Mouse (Mus musculus) frontal cortex, postnatal 25 days (tissue): ENCODE measurements around the gene Usp22.
"Not testable (repeated sequence)": the region's sequence is repeated elsewhere in the genome, so short reads cannot be mapped to it uniquely, and the experiment has no call there.

Source experiments
- DNase-seq, 2 experiments: peaks; one replicate each; pipeline ENCODE4 v3.0.0; 2022; ENCODE audit warnings: low spot score in 2 of 2

The Usp22 gene

GRCm38 (mm10) chr11:61174821-61175658 is at the start of gene Usp22:
Gene Usp22, minus strand, starts transcription at chr11:61175055.
- DNase-seq = peak; percentile 98 to 99

- no peak for DNase-seq
Measured at GRCm38 (mm10) chr11:61224234-61224744, 49.4 kb upstream of the Usp22 start.

DNA sequence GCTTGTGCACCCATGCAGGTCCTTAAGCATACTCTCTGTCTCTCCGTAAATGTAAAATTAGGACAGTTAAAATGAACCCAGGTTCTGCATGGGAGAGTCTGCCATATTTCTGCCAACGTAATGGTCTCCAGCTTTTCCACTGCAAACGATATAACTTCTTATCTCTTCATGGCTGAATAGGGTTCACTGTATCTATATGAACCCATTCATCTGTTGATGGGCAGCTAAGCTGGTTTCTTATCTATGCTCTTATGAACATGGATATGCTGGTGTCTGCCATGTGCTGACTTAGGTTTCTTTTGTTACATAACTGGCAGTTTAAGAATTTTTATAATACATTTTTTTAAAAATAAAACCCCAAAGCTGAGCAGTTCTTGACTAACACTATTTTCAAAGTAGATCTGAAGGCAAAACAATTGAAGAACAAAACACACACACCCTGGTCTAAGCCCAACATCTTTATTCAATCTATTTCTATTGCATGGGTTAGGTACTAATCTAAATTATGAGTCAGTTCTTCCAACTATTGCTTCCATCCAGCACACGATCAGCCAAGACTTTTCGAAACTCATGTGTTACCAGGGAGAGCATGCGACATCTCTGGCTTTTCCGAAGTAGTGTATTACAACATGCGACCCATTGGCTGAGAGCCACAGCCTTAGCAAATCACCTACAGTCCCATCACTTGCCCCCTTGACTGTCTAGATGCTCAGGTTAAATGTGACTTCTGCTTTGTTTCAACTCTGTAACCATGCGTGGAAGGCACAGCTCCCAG is 48.3 kb upstream of the Usp22 start:
- no peak for DNase-seq

GRCm38 (mm10) chr11:61222007-61222406 is 47.2 kb upstream of the Usp22 start:
- no peak for DNase-seq

DNA sequence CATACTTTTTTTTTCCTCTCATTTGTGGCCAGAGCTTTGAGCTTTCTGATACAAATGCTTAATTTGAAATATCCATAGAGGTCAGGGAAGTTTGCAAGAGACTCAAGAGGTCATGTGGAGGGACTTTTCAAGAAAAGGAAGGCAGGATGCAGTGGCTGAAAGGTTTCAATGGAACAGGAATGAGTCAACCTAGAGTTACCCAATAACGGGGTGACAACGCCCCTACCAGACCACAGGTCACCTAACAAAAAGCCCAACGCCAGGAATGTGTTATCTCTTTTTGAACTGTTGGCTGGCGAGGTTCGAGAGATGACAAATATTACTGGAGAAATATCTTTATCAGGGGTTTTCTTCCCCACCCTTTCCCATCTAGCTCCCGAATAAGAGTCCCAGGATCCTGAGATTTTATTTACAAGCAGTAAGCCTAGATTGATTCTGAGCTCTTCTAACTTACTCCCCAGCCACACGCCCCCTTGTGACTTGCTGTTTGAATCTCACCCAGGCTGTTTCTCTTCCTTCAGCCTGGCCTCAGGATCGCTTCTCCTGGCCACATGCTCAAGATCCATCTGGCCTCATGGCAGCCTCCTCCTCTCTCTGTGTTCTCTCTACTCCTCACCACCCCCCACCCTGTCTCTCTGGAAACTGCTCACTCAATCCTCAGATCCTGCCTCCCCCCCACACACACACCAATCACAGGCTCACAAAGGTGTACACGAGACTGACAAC is 45.5 kb upstream of the Usp22 start:
- DNase-seq = no peak

DNA sequence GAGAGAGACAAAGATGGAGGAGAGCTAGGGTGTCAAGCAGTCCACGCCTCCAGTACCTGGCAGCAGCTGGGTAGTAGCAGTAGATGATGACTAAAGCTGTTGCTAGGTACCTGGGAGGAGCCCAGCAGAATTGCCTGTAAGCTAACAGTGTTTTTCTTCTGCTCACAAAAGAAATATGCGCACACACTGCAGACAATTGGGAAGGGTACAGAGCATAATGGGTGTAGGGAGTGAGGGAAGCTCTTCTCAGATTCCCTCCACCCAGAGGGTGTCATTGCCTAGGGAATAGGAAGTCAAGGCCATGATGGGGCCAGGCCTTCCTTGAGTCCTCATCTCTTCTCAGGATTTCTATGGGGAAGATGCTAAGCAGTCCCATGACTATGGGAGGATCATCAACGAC is 41.1 kb upstream of the Usp22 start:
- DNase-seq = no peak

GRCm38 (mm10) chr11:61212102-61212501 is 37.2 kb upstream of the Usp22 start:
- DNase-seq = no peak

- no peak for DNase-seq
Measured at GRCm38 (mm10) chr11:61208316-61208715, 33.5 kb upstream of the Usp22 start.

DNA sequence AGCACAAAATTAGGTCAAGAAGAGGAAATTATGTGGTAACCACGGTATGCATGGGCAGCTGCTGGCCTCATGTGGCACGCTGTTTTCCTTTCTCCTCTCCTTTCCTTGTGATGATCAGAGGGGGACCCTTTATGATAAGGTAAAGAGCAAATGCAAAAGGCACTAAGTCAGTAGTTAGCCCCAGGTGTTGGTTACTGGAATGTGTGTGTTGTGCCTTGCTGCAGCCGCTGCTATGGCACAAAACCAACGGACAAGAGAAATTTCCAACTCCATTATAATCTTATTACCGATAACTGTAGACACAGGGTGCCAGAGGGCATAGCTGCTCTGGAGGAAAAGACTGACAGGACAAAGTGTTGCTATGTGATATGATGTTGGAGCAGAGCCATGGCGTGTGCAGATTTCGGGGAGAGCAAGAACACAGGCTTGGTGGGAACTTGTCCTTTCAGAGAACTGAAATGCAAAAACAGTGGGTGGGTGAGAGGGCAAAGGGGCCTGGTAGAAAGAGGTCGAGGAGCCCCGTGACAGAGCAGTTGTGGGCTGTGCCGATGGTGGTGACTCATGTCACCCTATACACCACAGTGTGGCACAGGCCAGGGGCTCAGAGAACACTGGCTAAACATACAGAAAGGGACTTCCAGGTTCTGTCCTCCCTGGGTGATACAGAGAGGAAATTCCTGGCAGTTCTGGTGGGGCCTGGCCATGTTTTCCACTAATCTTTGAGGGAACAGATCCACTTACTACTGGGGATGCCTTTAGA is 32.8 kb upstream of the Usp22 start, which contains the start of gene Aldh3a1:
TSS of gene Aldh3a1 (plus strand) at position 51 of the 760 bp plus-strand sequence.
- no peak for DNase-seq

GRCm38 (mm10) chr11:61206136-61206535 is 31.3 kb upstream of the Usp22 start:
- no peak for DNase-seq

DNA sequence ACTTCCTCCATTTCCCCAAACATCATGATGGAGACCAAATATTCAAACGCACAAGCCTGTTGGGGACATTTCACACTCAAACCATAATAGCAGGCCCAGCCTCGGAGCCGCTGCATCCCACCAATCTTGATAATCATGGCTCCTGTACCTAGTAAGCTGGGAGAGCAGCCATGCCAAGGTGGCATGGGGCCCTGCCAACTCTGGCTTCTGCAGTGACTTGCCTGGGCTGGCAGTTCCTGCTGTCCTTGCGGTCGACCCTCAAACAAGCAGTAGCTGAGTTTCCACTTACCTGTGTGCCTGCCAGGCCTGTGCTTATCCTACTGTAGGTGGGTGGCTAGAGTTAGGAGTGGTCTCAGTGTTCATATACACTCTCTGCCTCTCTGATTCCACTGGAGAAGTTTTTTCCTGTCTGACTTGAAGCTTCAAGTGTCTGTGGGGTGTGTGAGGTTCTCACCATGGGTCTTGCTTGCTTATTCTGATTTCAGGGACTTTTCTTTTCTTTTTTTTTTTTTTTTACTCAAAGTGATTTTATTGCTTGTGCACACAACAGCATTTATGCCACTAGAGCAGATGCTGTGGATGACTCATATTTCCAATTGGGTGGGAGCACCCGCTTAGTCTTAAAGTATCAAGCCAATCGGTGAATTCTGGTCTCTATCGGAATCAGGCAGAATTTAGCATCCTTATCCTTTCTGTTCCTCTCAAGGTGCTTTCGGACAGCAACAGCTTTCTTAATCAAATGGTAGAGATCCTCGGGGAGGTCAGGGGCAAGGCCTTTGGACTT is 30.5 kb upstream of the Usp22 start:
- no peak for DNase-seq

DNA sequence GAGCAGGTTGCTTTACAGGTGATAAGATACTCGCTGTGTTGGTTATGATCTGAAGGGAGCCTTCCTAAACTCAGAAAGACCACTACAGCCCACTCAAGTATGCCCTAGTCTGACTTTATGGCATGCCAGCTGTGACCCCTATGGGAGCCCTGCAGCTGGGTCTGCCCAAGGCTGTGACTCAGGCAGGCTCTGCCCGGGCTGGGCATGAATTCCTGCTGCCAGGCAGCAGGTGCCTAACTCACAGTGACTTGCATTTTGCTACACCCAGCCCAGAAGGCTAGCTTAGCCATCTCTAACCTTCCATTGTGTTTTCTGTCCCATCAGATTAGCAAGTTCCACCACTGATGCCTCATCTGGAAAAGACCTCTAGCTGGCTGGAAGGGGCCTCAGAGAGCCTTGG is 28.0 kb upstream of the Usp22 start:
- DNase-seq = no peak

- no peak for DNase-seq
Measured at GRCm38 (mm10) chr11:61202186-61202585, 27.3 kb upstream of the Usp22 start.

GRCm38 (mm10) chr11:61199620-61200362 is 24.9 kb upstream of the Usp22 start:
- no peak for DNase-seq

DNA sequence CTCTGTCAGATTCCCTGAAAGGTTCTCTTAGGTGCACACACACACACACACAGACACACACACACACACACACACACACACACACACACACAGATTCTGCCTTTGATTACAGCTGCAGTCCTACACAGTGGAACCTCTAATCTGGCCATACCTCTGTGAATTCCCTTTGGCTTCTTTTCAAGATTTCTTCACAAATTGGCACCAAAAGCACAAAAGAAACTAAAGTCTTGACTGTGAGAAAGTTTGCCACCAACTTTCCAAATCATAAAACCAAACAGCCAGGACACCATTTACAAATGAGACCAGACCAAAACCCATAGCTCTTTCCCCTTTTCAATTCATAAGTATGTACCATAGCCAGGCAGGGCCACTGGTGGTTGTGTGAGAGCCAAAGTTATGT is 23.1 kb upstream of the Usp22 start:
- no peak for DNase-seq

- no peak for DNase-seq
Measured at GRCm38 (mm10) chr11:61196616-61197353, 21.9 kb upstream of the Usp22 start.

DNA sequence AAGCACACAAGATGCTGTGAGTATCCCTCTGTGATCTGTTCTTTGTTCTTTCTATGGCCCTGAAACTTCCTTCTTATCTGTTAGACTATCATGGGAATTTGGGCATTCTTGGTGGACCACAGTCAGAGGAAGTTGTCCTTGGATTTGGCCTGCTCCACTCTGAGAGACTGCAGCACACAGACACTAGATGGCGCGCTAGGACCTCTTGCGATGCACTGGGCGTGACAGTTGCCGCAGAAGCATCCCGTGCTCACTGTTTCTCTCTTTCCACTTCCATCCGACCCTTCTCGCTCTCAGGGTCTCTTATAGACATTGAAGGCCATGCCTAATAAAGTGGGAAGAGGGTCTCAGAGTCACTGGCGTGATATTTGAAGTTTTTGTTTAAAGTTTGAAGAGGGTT is 18.5 kb upstream of the Usp22 start:
- peak; percentile 62 to 79 for DNase-seq

- DNase-seq = no peak
Measured at GRCm38 (mm10) chr11:61192779-61193178, 17.9 kb upstream of the Usp22 start.

DNA sequence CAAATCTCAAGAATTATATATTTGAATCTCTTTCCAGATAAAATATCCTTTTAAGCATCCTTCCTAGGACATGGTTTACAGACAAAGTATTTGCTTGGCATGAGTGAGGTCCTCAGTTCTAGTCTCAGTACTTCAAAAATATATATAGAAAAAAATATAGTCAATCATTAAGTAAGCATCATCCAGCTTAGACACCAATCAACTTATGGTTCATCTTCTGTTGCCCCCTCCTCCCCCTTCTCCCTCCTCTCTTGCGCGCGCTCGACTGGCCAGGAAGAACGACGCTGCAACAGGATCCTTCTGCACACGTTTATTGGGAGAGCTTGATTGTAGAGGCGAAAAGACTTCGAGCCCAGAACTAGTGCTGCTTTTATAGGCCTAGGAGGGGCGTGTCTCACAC is 17.3 kb upstream of the Usp22 start:
- DNase-seq = not testable (repeated sequence)
